Mouse (Mus musculus) heart, embryonic 10.5 days (tissue): Measurements from ENCODE around the gene Gfi1b. TPM values are rescaled to one million over a fixed set of nuclear protein-coding genes. Genes with fewer than 3 reads are reported as not detected.

Experiments used
- DNase-seq: peaks from one replicate; pipeline ENCODE4 v3.0.0-alpha.2; 2017; ENCODE audit warnings: low spot score
- H3K27ac ChIP-seq: fragments of 300-500 bp; sonication (generic); 2 replicates; pipeline ENCODE4 v1.5.1; 2016; ENCODE audit warnings: mild to moderate bottlenecking
- H3K27me3 ChIP-seq: fragments of 300-500 bp; sonication (generic); 2 replicates; pipeline ENCODE4 v1.6.1; 2016; ENCODE audit warnings: mild to moderate bottlenecking; ENCODE audit not compliant: poor library complexity, insufficient read depth, severe bottlenecking
- H3K36me3 ChIP-seq: fragments of 300-500 bp; sonication (generic); 2 replicates; pipeline ENCODE4 v1.6.1; 2016; ENCODE audit warnings: mild to moderate bottlenecking, moderate library complexity
- H3K4me1 ChIP-seq: fragments of 300-500 bp; sonication (generic); 2 replicates; pipeline ENCODE4 v1.6.1; 2016; ENCODE audit warnings: mild to moderate bottlenecking
- H3K4me3 ChIP-seq: fragments of 300-500 bp; sonication (generic); 2 replicates; pipeline ENCODE4 v1.5.1; 2016; ENCODE audit warnings: mild to moderate bottlenecking, moderate library complexity
- H3K9me3 ChIP-seq: fragments of 300-500 bp; sonication (generic); 2 replicates; pipeline ENCODE4 v1.6.1; 2016; ENCODE audit warnings: mild to moderate bottlenecking, moderate library complexity
- WGBS: fragments of 180-500 bp; shearing (Covaris S2); methylation state at CpG from one replicate; pipeline ENCODE4 v1.1.7; 2016; 5-methylcytosine and 5-hydroxymethylcytosine counted together
- polyA plus RNA-seq: library from polyadenylated mRNA; unstranded; fragments of >200 nt; fragmentation: Nextera tagmentation; extraction: Ambion mirVana; gene quantifications from 2 replicates; pipeline ENCODE4 v1.2.1, GENCODE M21; 2016

The Gfi1b gene
- polyA plus RNA-seq, 1 experiment from 2014 or later: 12.2 TPM

DNA sequence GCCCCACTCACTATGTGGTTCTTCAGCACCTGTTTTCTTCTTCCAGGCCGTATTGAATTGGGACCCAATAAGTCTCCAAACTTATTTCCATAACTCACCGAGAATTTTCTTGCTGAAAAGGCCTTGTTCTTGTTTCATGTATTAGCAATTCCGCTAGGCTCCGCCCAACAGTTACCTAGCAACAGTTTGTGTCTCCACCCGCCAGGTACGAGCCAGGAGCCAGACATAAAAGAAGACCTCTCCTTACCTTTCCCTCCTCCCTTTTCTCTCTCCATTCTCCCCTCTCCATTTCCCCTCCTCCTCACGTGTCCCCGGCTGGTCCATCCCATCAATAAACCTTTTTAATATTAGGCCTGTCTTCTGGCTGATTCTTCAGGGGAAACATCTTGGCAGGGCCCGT, 16.6 kb upstream of the Gfi1b start:
- whole genome bisulfite sequencing: 26% methylated on average over 9 of the region's 9 CpGs
- Histone ChIP-seq H3K36me3 (no peaks in the 10 kb centered on the region), H3K4me1 (peaks cover 27% of the 10 kb centered on the region), H3K9me3 (no peaks in the 10 kb centered on the region), H3K27ac (peak overlapping the region; percentile 42; the same call in 1 of the 2 replicates), H3K4me3 (peak overlapping the region; percentile 46), H3K27me3 (no peaks in the 10 kb centered on the region)
- DNase-seq: no peak

DNA sequence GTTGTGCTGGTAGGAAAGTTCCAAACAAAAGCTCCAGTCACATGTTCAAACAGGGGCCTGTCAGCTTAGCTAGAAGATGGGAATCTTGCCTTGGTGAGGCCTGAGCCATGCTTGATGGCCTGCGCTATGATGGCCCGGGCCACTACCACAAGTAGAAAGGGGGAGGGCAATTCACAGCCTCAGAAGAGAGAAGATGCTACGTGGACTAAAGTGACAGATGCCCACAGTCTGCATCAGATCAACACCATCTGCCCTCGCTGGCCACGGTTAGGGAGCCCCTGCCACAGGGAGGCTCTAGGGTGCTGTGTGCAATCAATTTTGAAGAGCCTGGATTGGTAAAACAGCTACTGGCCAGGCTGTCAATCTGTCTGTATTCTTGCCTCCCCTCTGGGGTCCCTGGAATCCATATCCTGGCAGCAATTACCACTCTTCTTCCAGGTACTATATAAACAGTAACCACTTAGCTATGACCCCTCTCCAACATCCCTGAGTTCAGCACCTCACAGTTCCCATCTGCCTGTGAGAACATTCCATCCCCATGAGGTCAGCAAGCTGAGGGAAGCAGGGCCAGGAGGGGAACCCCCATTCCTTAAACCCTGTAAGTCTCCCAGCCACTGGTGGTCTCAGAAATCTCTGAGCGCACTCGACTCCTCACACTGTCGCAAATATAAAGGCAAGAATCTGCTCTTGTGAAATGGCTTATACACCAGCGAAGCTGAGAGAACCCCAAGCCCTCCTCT, 15.5 kb upstream of the Gfi1b start:
- H3K27ac ChIP-seq: no peak overlapping the region
- H3K9me3 ChIP-seq: no peaks in the 10 kb centered on the region
- peaks cover 27% of the 10 kb centered on the region for H3K4me1 ChIP-seq
- 69% methylated on average over 9 of the region's 9 CpGs for WGBS
- no peaks in the 10 kb centered on the region for H3K27me3 ChIP-seq
- no peak overlapping the region for H3K4me3 ChIP-seq
- no peak for DNase-seq
- no peaks in the 10 kb centered on the region for H3K36me3 ChIP-seq

DNA sequence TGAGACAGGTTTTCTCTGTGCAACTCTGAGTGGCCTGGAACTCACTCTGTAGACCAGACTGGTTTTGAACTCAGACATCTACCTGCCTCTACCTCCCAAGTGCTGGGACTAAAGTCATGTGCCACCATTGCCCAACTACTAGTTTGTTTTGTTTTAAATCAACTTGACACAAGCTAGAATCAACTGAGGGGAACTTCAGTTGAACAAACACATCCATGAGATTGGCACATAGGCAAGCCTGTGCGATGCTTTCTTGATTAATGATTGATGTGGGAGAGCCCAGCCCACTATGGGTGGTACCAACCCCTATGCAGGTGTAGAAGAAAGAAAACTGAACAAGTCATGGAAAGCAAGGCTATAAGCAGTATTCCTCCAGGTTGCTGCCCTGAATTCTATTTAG, 13.4 kb upstream of the Gfi1b start:
- Histone ChIP-seq H3K27me3 (no peaks in the 10 kb centered on the region), H3K9me3 (no peaks in the 10 kb centered on the region), H3K4me3 (no peak overlapping the region), H3K4me1 (peaks cover 21% of the 10 kb centered on the region), H3K27ac (no peak overlapping the region), H3K36me3 (no peaks in the 10 kb centered on the region)
- no peak for DNase-seq
- WGBS: 90% methylated on average over 1 of the region's 1 CpGs

DNA sequence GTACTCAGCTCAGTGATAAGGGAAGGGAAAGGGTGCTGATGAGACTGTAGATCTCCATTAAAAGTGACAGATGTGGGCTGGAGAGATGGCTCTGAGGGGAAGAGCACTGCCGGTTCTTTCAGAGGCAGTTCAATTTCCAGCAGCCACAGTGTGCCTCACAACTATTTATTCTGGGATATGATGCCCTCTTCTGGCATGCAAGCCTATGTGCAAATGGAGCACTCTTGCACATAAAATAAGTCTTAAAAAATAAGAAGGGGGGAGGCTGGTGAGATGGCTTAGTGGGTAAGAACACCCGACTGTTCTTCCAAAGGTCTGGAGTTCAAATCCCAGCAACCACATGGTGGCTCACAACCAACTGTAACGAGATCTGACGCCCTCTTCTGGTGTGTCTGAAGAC, 11.4 kb upstream of the Gfi1b start:
- Histone ChIP-seq H3K27me3 (peaks cover 11% of the 10 kb centered on the region; the same call in 1 of the 2 replicates), H3K36me3 (no peaks in the 10 kb centered on the region), H3K4me3 (no peak overlapping the region), H3K9me3 (no peaks in the 10 kb centered on the region), H3K27ac (no peak overlapping the region), H3K4me1 (peaks cover 14% of the 10 kb centered on the region)
- 50% methylated on average over 4 of the region's 4 CpGs for WGBS
- DNase-seq: peak; percentile 61

DNA sequence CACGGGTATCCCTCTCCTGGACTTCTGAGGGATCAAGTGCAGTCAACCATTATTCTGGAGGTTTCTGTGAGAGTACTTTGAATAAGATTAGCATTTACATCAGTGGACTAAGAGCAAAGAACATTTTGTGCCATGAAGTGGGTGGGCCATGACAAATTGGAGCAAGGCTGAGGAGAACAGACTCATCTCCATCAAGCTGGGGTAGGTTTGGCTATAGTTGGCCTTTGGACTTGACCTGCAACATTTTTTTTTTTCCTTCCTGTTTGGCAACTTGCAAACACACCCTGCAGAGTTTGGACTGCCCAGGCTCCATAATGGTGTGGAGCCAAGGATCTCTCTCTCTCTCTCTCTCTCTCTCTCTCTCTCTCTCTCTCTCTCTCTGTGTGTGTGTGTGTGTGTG, 10.8 kb upstream of the Gfi1b start:
- 70% methylated on average over 1 of the region's 1 CpGs for WGBS
- DNase-seq: peak; percentile 59
- H3K4me3 ChIP-seq: no peak overlapping the region
- H3K27ac ChIP-seq: no peak overlapping the region
- peaks cover 11% of the 10 kb centered on the region; the same call in 1 of the 2 replicates for H3K27me3 ChIP-seq
- H3K4me1 ChIP-seq: peaks cover 9% of the 10 kb centered on the region
- H3K9me3 ChIP-seq: no peaks in the 10 kb centered on the region
- no peaks in the 10 kb centered on the region for H3K36me3 ChIP-seq

DNA sequence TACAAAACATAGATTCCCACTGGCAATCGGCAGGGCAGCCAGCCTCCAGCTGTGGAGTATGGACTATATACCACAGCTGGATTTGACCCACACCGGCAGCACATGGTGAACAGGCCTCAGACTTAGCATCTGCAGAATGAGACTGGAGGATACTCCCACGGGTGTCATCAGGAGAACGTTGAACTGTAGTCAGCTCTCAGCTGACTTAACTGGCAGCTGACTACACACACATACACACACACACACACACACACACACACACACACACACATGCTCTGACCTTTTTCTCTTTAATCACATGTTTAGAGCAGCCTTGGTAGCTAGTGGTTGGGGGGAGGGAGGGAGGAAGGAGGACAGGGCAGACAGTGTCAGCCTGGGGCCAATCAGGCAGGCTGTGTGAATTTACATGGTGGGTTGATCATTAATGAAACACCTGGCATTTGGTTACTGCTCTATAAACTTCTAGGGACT, 8.2 kb upstream of the Gfi1b start:
- H3K9me3 ChIP-seq: no peaks in the 10 kb centered on the region
- H3K4me3 ChIP-seq: no peak overlapping the region
- H3K27me3 ChIP-seq: peaks cover 11% of the 10 kb centered on the region; the same call in 1 of the 2 replicates
- H3K36me3 ChIP-seq: no peaks in the 10 kb centered on the region
- H3K27ac ChIP-seq: no peak overlapping the region
- 51% methylated on average over 4 of the region's 4 CpGs for WGBS
- peak; percentile 47 for DNase-seq
- no peaks in the 10 kb centered on the region for H3K4me1 ChIP-seq

DNA sequence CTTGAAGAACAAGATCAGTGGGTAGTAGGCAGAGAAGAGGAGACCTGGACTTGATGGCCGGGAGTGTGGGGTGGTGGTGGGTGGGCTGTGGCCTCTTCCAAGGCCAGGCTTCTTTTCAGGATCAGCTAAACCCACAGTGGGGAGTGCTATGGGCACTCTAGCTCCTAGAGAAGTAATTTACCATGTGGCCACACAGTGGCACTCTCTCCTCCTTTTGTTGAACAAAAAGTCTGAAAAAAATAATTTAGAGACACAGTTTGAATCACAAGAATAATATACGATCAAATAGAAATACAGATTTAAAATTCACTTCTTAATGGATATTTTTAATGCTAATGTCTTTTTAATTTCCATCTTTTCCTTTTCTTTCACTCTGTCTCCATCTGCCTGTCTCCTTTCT, 6.3 kb upstream of the Gfi1b start:
- H3K4me1 ChIP-seq: no peaks in the 10 kb centered on the region
- peaks cover 18% of the 10 kb centered on the region for H3K27me3 ChIP-seq
- H3K27ac ChIP-seq: no peak overlapping the region
- WGBS: 44% methylated on average over 2 of the region's 2 CpGs
- no peak for DNase-seq
- H3K36me3 ChIP-seq: no peaks in the 10 kb centered on the region
- no peak overlapping the region for H3K4me3 ChIP-seq
- H3K9me3 ChIP-seq: no peaks in the 10 kb centered on the region

DNA sequence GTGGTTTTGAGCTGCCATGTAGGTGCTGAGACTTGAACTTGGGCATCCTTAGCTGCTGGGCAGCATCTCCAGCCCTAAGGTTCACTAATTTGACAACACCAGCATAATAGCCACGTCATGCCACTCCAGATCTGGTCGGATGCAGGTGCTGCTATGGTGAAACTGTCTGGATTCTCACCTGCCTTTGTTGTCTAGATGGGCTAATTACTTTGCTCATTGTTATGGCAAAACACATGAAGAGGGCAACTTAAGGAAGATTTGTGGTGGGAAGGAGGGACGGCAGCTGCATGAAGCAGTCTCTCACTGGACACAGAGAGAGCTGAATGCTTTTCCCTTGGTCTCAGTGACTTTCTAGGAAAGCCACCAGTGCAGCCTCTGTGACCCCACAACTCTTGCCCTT, 4.3 kb upstream of the Gfi1b start:
- Histone ChIP-seq H3K36me3 (no peaks in the 10 kb centered on the region), H3K4me3 (no peak overlapping the region), H3K27ac (no peak overlapping the region), H3K9me3 (no peaks in the 10 kb centered on the region), H3K27me3 (peaks cover 37% of the 10 kb centered on the region), H3K4me1 (peaks cover 10% of the 10 kb centered on the region)
- WGBS: 72% methylated on average over 3 of the region's 3 CpGs
- DNase-seq: no peak

DNA sequence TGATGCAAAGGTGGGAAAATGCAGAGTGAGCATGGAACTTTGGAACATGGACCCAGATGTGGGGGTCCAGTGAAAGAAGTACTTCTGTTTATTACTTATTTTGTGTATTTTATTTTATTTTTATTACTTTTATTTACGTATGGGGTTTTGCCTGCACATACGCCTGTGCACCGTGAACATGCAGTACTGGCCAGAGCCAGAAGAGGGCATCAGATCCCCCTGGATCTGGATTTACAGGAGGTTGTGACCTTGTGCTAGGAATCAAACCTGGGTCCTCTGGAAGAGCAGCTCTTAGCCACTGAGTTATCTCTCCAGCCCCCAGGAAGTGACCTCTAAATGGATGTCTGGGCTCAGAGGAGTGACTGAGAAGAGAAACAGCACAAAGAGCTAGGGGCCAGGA, 3.1 kb upstream of the Gfi1b start:
- no peaks in the 10 kb centered on the region for H3K36me3 ChIP-seq
- peaks cover 43% of the 10 kb centered on the region for H3K27me3 ChIP-seq
- peaks cover 10% of the 10 kb centered on the region for H3K4me1 ChIP-seq
- no peak for DNase-seq
- WGBS: 90% methylated on average over 3 of the region's 3 CpGs
- H3K9me3 ChIP-seq: no peaks in the 10 kb centered on the region
- H3K4me3 ChIP-seq: no peak overlapping the region
- no peak overlapping the region for H3K27ac ChIP-seq

DNA sequence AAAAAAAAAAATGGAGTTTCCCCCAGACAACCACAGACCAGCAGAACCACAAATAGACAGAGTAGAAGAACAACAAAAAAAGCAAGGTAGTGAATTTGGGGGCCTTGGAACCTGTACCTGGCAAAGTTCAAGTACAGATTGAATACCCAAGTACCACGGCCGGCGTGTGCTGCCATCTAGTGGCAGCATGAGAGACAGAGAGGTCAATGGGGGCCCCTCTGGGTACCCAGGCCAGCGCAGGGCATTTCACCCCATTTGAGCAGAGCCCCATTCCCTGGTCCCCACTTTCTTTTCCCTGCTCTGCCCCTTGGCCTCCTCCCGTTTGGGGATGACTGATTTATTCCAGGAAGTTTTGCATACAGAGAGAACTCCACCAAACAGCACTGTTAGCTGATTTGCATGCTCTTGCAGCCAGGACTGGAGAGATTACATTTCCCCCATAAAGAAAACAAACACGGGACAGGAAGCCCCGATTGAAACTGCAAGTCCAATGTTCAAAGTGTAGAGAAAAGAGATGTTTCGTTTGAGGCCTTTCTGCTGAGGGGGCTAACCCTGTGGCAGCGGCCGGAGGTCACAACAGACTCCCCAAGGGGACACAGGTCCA, 841 bp upstream of the Gfi1b start:
- Histone ChIP-seq H3K9me3 (no peaks in the 10 kb centered on the region), H3K36me3 (no peaks in the 10 kb centered on the region), H3K27me3 (peaks cover 32% of the 10 kb centered on the region), H3K4me1 (peaks cover 14% of the 10 kb centered on the region), H3K27ac (no peak overlapping the region), H3K4me3 (no peak overlapping the region)
- WGBS: 19% methylated on average over 10 of the region's 10 CpGs
- no peak for DNase-seq

DNA sequence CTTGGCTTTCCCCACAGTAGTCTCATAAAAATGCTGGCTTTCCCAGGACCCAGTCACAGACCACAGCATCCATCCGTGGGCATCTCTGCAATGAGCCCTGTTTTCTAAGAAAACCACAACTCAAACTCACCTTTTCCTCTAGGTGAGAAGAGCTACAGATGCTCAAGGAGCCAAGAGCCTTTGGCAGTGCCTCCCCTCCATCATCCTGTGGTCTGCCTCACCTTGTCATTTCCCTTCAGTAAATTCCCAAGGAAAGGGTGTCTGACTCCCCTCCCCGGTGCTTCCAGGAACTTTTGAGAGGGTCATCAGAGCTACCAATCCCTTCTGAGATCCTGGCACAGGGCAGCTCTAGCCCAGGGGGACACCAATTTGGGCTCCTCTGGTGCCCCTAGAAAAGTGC, 671 bp downstream of the Gfi1b start:
- H3K4me1 ChIP-seq: peaks cover 29% of the 10 kb centered on the region
- H3K36me3 ChIP-seq: no peaks in the 10 kb centered on the region
- no peak overlapping the region; the same call in 1 of the 2 replicates for H3K27ac ChIP-seq
- H3K27me3 ChIP-seq: peaks cover 32% of the 10 kb centered on the region
- H3K9me3 ChIP-seq: no peaks in the 10 kb centered on the region
- peak overlapping the region; percentile 41 for H3K4me3 ChIP-seq
- 19% methylated on average over 2 of the region's 2 CpGs for WGBS
- DNase-seq: no peak

DNA sequence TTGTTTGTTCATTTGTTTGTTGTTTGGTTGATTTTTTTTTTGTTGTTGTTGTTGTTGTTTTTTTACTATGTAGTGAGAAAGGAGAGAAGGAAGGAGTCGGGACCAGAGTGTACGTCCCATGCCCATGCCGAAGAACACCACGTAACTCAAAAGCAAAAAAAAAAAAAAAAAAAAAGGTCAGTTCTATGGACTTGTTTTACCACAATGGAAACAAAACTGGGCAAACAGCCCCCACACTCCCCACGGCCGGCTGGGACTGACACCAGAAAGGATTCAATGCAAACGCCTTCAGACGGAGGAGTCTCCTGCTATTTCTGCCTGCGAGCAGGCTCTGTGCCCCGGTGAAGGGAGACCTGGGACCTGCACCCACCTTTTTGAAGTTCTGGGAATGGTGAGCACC, 1.3 kb downstream of the Gfi1b start:
- Histone ChIP-seq H3K27ac (no peak overlapping the region), H3K36me3 (no peaks in the 10 kb centered on the region), H3K9me3 (no peaks in the 10 kb centered on the region), H3K4me3 (peak overlapping the region; percentile 41; the same call in 1 of the 2 replicates), H3K4me1 (peaks cover 30% of the 10 kb centered on the region), H3K27me3 (peaks cover 32% of the 10 kb centered on the region)
- DNase-seq: no peak
- 61% methylated on average over 10 of the region's 10 CpGs for WGBS

DNA sequence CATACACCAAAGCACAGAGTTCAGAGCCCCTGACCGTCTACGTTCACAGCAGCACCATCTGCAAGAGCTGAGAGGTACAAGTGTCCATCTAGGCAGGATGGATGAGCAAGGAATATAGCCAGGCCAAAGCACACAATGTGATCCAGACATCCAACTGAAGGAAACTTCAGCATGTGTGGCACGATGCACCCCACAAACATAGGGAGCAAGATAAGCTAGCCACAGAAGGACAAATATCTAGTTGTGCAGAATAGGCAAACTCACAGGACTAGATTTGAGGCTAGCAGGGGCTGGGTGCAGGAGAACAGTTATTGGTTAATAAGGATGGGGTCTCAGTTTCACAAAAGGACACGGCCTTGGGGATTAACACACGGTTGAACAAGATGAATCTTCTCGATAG, 2.4 kb downstream of the Gfi1b start:
- no peak for DNase-seq
- Histone ChIP-seq H3K9me3 (no peaks in the 10 kb centered on the region), H3K4me1 (peaks cover 30% of the 10 kb centered on the region), H3K4me3 (peak overlapping the region; percentile 23; the same call in 1 of the 2 replicates), H3K27ac (no peak overlapping the region), H3K36me3 (no peaks in the 10 kb centered on the region), H3K27me3 (peaks cover 38% of the 10 kb centered on the region)
- 82% methylated on average over 6 of the region's 6 CpGs for WGBS
